Mouse (Mus musculus) testis, adult 2 months (tissue): ENCODE results near the gene Maoa.

Source experiments
- CTCF ChIP-seq: fragments of 200-500 bp; IDR thresholded peaks from 2 replicates; pipeline ENCODE4 v1.5.1; 2012; ENCODE audit warnings: low read depth, mild to moderate bottlenecking, inconsistent platforms, low read length, moderate library complexity; ENCODE audit not compliant: control insufficient read depth, insufficient read depth, insufficient replicate concordance
- POLR2A ChIP-seq: fragments of 200-500 bp; IDR thresholded peaks from 2 replicates; pipeline ENCODE4 v1.6.1; 2012; ENCODE audit warnings: low read depth, mild to moderate bottlenecking, inconsistent platforms, low read length, moderate library complexity; ENCODE audit not compliant: control insufficient read depth

DNA sequence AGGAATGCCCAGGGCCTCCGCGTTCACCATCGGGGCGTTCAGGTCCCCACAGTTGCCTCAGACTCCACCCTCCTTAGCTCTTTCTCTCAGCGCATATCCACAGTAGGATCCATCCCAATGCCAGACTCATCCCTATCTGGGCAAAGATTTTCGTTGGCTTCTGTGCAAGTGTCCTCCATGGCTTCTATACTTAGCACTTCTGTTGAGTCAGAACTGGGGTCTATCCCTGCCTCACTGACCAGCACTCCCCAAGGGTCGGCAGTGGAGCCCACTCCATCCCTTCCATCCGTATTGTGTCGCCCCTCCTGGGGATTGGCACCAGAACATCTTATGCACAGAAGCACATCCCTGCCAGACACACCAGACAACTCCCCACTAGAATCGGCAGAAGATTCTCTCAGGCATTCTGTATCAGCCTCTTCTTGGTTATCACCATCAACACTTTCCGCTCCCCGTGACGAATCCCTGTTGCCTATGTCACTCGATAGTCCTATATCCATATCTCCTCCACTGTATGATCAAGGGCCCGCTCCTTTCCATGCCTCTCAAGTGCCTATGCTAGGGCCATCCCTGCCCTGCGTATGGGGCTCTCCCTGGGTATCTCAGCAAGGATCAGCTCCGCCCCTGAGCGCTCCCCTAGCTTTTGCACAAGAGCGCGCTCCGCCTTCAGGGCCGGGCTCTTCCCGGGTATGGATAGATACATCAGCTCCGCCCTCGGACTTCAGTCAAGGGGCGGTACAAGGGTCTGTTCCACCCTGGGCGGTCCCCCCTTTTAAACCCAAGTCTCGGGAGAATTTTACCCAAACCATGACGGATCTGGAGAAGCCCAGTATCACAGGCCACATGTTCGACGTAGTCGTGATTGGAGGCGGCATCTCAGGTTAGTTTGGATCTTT lies at the start of gene Maoa:
- no peak for TF ChIP-seq CTCF
- TF ChIP-seq POLR2A = no peak
